Mouse (Mus musculus): ENCODE data around the gene Cryab. TPM values are rescaled to one million over a fixed set of nuclear protein-coding genes. Genes with fewer than 3 reads are reported as not detected.

Cryab gene
- polyA plus RNA-seq (2015; fragmentation: Nextera tagmentation; extraction: Ambion mirVana) = 9.1 and 14.2 TPM in 2 replicates

GRCm38 (mm10) chr9:50751323-50751722 lies at the start of gene Cryab:
TSS of gene Cryab (plus strand) at chr9:50751325.
- WGBS (ENCODE audit: insufficient replicate concordance) = 71% methylated on average over 22 of the region's 22 CpGs
- H3K27ac ChIP-seq (ENCODE audit: low read depth) = peak within 1 kb of the TSS; percentile 35; the same call in 1 of the 2 replicates
- no peak for DNase-seq
- H3K27me3 ChIP-seq (ENCODE audit: insufficient read depth, low read length) = no peaks in the 10 kb centered on the region
- no peaks in the 10 kb centered on the region for H3K9me3 ChIP-seq (ENCODE audit: low read length)
- 0 out of 2 replicates have a peak within 1 kb of the TSS, but pooled peaks have one; percentile 13 for H3K4me2 ChIP-seq (ENCODE audit: low read depth, low read length)
- no peak for TF ChIP-seq EP300 (IDR thresholded peaks at IDR 0.05; ENCODE audit: low read depth)
- no peak for TF ChIP-seq CTCF (IDR thresholded peaks at IDR 0.05; ENCODE audit: low read depth)
- H3K4me3 ChIP-seq (ENCODE audit: low read depth, low read length) = no peak within 1 kb of the TSS
- H3K36me3 ChIP-seq (replicated peaks; ENCODE audit: insufficient read depth, low read length) = no peaks in the 10 kb centered on the region
- H3K9ac ChIP-seq (replicated peaks) = no peak within 1 kb of the TSS
- no peak for ATAC-seq
- H3K4me1 ChIP-seq (ENCODE audit: insufficient read depth) = no peaks in the 10 kb centered on the region

- no peak overlapping the region for H3K27ac ChIP-seq (ENCODE audit: low read depth)
- no peak for ATAC-seq
- H3K36me3 ChIP-seq (replicated peaks; ENCODE audit: insufficient read depth, low read length) = no peaks in the 10 kb centered on the region
- no peak overlapping the region for H3K4me3 ChIP-seq (ENCODE audit: low read depth, low read length)
- TF ChIP-seq EP300 (IDR thresholded peaks at IDR 0.05; ENCODE audit: low read depth) (no peak), CTCF (IDR thresholded peaks at IDR 0.05; ENCODE audit: low read depth) (no peak)
- H3K4me1 ChIP-seq (ENCODE audit: insufficient read depth) = 0 out of 2 replicates have a peak, but pooled peaks cover 5% of the 10 kb centered on the region
- H3K4me2 ChIP-seq (ENCODE audit: low read depth, low read length) = no peak overlapping the region
- no peak overlapping the region for H3K9ac ChIP-seq (replicated peaks)
- WGBS (ENCODE audit: insufficient replicate concordance) = 62% methylated on average over 6 of the region's 6 CpGs
- H3K9me3 ChIP-seq (ENCODE audit: low read length) = no peaks in the 10 kb centered on the region
- H3K27me3 ChIP-seq (ENCODE audit: insufficient read depth, low read length) = peaks cover 6% of the 10 kb centered on the region
- no peak for DNase-seq
Observed at GRCm38 (mm10) chr9:50704907-50705306, 46.2 kb upstream of the Cryab start.

GRCm38 (mm10) chr9:50709108-50709507 lies 42.0 kb upstream of the Cryab start:
- Histone ChIP-seq H3K36me3 (replicated peaks; ENCODE audit: insufficient read depth, low read length) (no peaks in the 10 kb centered on the region), H3K27me3 (ENCODE audit: insufficient read depth, low read length) (no peaks in the 10 kb centered on the region), H3K4me3 (ENCODE audit: low read depth, low read length) (no peak overlapping the region), H3K4me1 (ENCODE audit: insufficient read depth) (0 out of 2 replicates have a peak, but pooled peaks cover 3% of the 10 kb centered on the region), H3K9ac (replicated peaks) (no peak overlapping the region), H3K27ac (ENCODE audit: low read depth) (no peak overlapping the region), H3K4me2 (ENCODE audit: low read depth, low read length) (no peak overlapping the region), H3K9me3 (ENCODE audit: low read length) (no peaks in the 10 kb centered on the region)
- TF ChIP-seq CTCF (IDR thresholded peaks at IDR 0.05; ENCODE audit: low read depth) (peak; percentile 58), EP300 (IDR thresholded peaks at IDR 0.05; ENCODE audit: low read depth) (no peak)
- ATAC-seq (no peak), DNase-seq (no peak)
- WGBS (ENCODE audit: insufficient replicate concordance) = 20% methylated on average over 2 of the region's 2 CpGs

- Histone ChIP-seq H3K4me1 (ENCODE audit: insufficient read depth) (0 out of 2 replicates have a peak, but pooled peaks cover 3% of the 10 kb centered on the region), H3K4me3 (ENCODE audit: low read depth, low read length) (no peak overlapping the region), H3K27ac (ENCODE audit: low read depth) (no peak overlapping the region), H3K36me3 (replicated peaks; ENCODE audit: insufficient read depth, low read length) (no peaks in the 10 kb centered on the region), H3K9ac (replicated peaks) (no peak overlapping the region), H3K9me3 (ENCODE audit: low read length) (no peaks in the 10 kb centered on the region), H3K4me2 (ENCODE audit: low read depth, low read length) (no peak overlapping the region), H3K27me3 (ENCODE audit: insufficient read depth, low read length) (no peaks in the 10 kb centered on the region)
- ATAC-seq (no peak), DNase-seq (no peak)
- TF ChIP-seq CTCF (IDR thresholded peaks at IDR 0.05; ENCODE audit: low read depth) (no peak), EP300 (IDR thresholded peaks at IDR 0.05; ENCODE audit: low read depth) (no peak)
- 51% methylated on average over 4 of the region's 4 CpGs for WGBS (ENCODE audit: insufficient replicate concordance)
Observed at GRCm38 (mm10) chr9:50711337-50711736, 39.8 kb upstream of the Cryab start.

GRCm38 (mm10) chr9:50714188-50714587 lies 36.9 kb upstream of the Cryab start:
- DNase-seq (no peak), ATAC-seq (no peak)
- no peak overlapping the region for H3K4me3 ChIP-seq (ENCODE audit: low read depth, low read length)
- no peak overlapping the region for H3K4me2 ChIP-seq (ENCODE audit: low read depth, low read length)
- TF ChIP-seq CTCF (IDR thresholded peaks at IDR 0.05; ENCODE audit: low read depth) = no peak
- H3K4me1 ChIP-seq (ENCODE audit: insufficient read depth) = 0 out of 2 replicates have a peak, but pooled peaks cover 3% of the 10 kb centered on the region
- H3K9me3 ChIP-seq (ENCODE audit: low read length) = no peaks in the 10 kb centered on the region
- H3K9ac ChIP-seq (replicated peaks) = no peak overlapping the region
- H3K27ac ChIP-seq (ENCODE audit: low read depth) = no peak overlapping the region
- no peaks in the 10 kb centered on the region for H3K36me3 ChIP-seq (replicated peaks; ENCODE audit: insufficient read depth, low read length)
- 45% methylated on average over 4 of the region's 4 CpGs for WGBS (ENCODE audit: insufficient replicate concordance)
- H3K27me3 ChIP-seq (ENCODE audit: insufficient read depth, low read length) = no peaks in the 10 kb centered on the region

DNA sequence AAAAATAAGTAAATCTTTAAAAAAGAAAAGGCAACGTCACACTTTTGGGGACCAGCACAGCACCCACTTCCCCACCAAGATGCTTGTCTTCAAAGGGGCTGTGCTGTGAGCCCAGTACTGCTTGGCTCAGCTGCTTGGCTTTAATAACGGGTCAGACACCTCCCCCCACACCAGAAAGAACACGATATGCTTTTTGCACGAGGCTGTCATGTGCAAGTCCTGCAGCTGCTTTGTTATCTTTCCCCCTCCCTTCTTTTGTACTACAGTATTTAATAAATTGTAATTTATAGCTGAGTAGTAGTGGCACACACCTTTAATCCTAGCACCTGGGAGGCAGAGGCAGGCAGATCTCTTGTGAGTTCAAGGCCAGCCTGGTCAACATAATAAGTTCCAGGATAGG lies 32.2 kb upstream of the Cryab start:
- DNase-seq = no peak
- Histone ChIP-seq H3K36me3 (replicated peaks; ENCODE audit: insufficient read depth, low read length) (no peaks in the 10 kb centered on the region), H3K27me3 (ENCODE audit: insufficient read depth, low read length) (no peaks in the 10 kb centered on the region), H3K4me2 (ENCODE audit: low read depth, low read length) (no peak overlapping the region), H3K4me1 (ENCODE audit: insufficient read depth) (0 out of 2 replicates have a peak, but pooled peaks cover under 1% of the 10 kb centered on the region), H3K4me3 (ENCODE audit: low read depth, low read length) (no peak overlapping the region), H3K9me3 (ENCODE audit: low read length) (no peaks in the 10 kb centered on the region), H3K9ac (replicated peaks) (no peak overlapping the region), H3K27ac (ENCODE audit: low read depth) (no peak overlapping the region)
- 58% methylated on average over 4 of the region's 4 CpGs for WGBS (ENCODE audit: insufficient replicate concordance)
- ATAC-seq = no peak
- TF ChIP-seq EP300 (IDR thresholded peaks at IDR 0.05; ENCODE audit: low read depth) (no peak), CTCF (IDR thresholded peaks at IDR 0.05; ENCODE audit: low read depth) (no peak)
